Mouse (Mus musculus): ENCODE measurements around the gene Lepr. TPM values are rescaled to one million over a fixed set of nuclear protein-coding genes. Genes with fewer than 3 reads are reported as not detected.
A peak's percentile ranks its signal among the peaks of the same experiment; 100 is the strongest.
"Not testable (repeated sequence)": the region's sequence is repeated elsewhere in the genome, so short reads cannot be mapped to it uniquely, and the experiment has no call there.

The Lepr gene
- total and polyA plus RNA-seq, 2 experiments from 2014 or later = 3.8 to 6.9 TPM

GRCm38 (mm10) chr4:101760490-101760889 lies 43.3 kb downstream of the Lepr start:
- WGBS = 89% methylated on average over 5 of the region's 5 CpGs
- no peak for ATAC-seq
- no peak for DNase-seq
- H3K27ac ChIP-seq (ENCODE audit: low read depth, low read length) = no peak overlapping the region
- no peak overlapping the region for H3K9ac ChIP-seq
- no peak overlapping the region for H3K4me2 ChIP-seq (ENCODE audit: low read depth)
- no peaks in the 10 kb centered on the region for H3K36me3 ChIP-seq (ENCODE audit: insufficient read depth)
- H3K4me1 ChIP-seq (ENCODE audit: insufficient read depth) = no peaks in the 10 kb centered on the region
- H3K9me3 ChIP-seq (ENCODE audit: low read length) = no peaks in the 10 kb centered on the region
- no peaks in the 10 kb centered on the region for H3K27me3 ChIP-seq (ENCODE audit: insufficient read depth, low read length)
- H3K4me3 ChIP-seq (ENCODE audit: low read depth, low read length) = no peak overlapping the region
- TF ChIP-seq CTCF (IDR thresholded peaks at IDR 0.05; ENCODE audit: low read depth) = no peak

GRCm38 (mm10) chr4:101843923-101844322 lies 126.7 kb downstream of the Lepr start, which contains the start of gene B020004J07Rik:
Gene B020004J07Rik (minus strand): TSS chr4:101844023.
- H3K9ac ChIP-seq; H3K9me3 ChIP-seq (ENCODE audit: low read length); ATAC-seq; H3K4me1 ChIP-seq (ENCODE audit: insufficient read depth); H3K27ac ChIP-seq (ENCODE audit: low read depth, low read length); H3K4me3 ChIP-seq (ENCODE audit: low read depth, low read length); H3K4me2 ChIP-seq (ENCODE audit: low read depth); H3K27me3 ChIP-seq (ENCODE audit: insufficient read depth, low read length); DNase-seq; H3K36me3 ChIP-seq (ENCODE audit: insufficient read depth): not testable (repeated sequence)
- 94% methylated on average over 4 of the region's 4 CpGs for WGBS

- WGBS = 63% methylated on average over 2 of the region's 2 CpGs
- Histone ChIP-seq H3K36me3 (ENCODE audit: insufficient read depth) (no peaks in the 10 kb centered on the region), H3K4me1 (ENCODE audit: insufficient read depth) (no peaks in the 10 kb centered on the region), H3K9me3 (ENCODE audit: low read length) (no peaks in the 10 kb centered on the region), H3K9ac (no peak overlapping the region), H3K4me2 (ENCODE audit: low read depth) (no peak overlapping the region), H3K27me3 (ENCODE audit: insufficient read depth, low read length) (no peaks in the 10 kb centered on the region), H3K4me3 (ENCODE audit: low read depth, low read length) (no peak overlapping the region), H3K27ac (ENCODE audit: low read depth, low read length) (no peak overlapping the region)
- no peak for DNase-seq
- ATAC-seq = no peak
- TF ChIP-seq CTCF (IDR thresholded peaks at IDR 0.05; ENCODE audit: low read depth) = 0 out of 2 replicates have a peak, but pooled peaks have one; percentile 9
Measured at GRCm38 (mm10) chr4:101850908-101851307, 133.7 kb downstream of the Lepr start.

GRCm38 (mm10) chr4:101860873-101861272 lies 143.7 kb downstream of the Lepr start:
- no peaks in the 10 kb centered on the region for H3K9me3 ChIP-seq (ENCODE audit: low read length)
- H3K27me3 ChIP-seq (ENCODE audit: insufficient read depth, low read length) = no peaks in the 10 kb centered on the region
- no peak overlapping the region for H3K27ac ChIP-seq (ENCODE audit: low read depth, low read length)
- ATAC-seq (peak; percentile 78), DNase-seq (peak; percentile 42)
- no peaks in the 10 kb centered on the region for H3K36me3 ChIP-seq (ENCODE audit: insufficient read depth)
- no peak overlapping the region for H3K4me3 ChIP-seq (ENCODE audit: low read depth, low read length)
- peak; percentile 70 for TF ChIP-seq CTCF (IDR thresholded peaks at IDR 0.05; ENCODE audit: low read depth)
- H3K4me1 ChIP-seq (ENCODE audit: insufficient read depth) = no peaks in the 10 kb centered on the region
- no peak overlapping the region for H3K4me2 ChIP-seq (ENCODE audit: low read depth)
- H3K9ac ChIP-seq = no peak overlapping the region
- 48% methylated on average over 6 of the region's 6 CpGs for WGBS

GRCm38 (mm10) chr4:101862289-101862688 lies 145.1 kb downstream of the Lepr start:
- no peak for TF ChIP-seq CTCF (IDR thresholded peaks at IDR 0.05; ENCODE audit: low read depth)
- ATAC-seq = no peak
- Histone ChIP-seq H3K36me3 (ENCODE audit: insufficient read depth) (no peaks in the 10 kb centered on the region), H3K4me2 (ENCODE audit: low read depth) (no peak overlapping the region), H3K4me3 (ENCODE audit: low read depth, low read length) (no peak overlapping the region), H3K9me3 (ENCODE audit: low read length) (no peaks in the 10 kb centered on the region), H3K4me1 (ENCODE audit: insufficient read depth) (no peaks in the 10 kb centered on the region), H3K27me3 (ENCODE audit: insufficient read depth, low read length) (no peaks in the 10 kb centered on the region), H3K27ac (ENCODE audit: low read depth, low read length) (no peak overlapping the region), H3K9ac (no peak overlapping the region)
- 93% methylated on average over 6 of the region's 6 CpGs for WGBS
- no peak for DNase-seq

Other genes with a start within 250 kb of the Lepr start
- gene Dnajc6, start 220.8 kb upstream of the Lepr start, total RNA-seq (2014; rRNA removed) = 122 and 153 TPM in 2 replicates
- gene Dnajc6, start 220.8 kb upstream of the Lepr start, polyA plus RNA-seq (2015; fragmentation: Nextera tagmentation; extraction: Ambion mirVana) = 28.9 and 46.0 TPM in 2 replicates
- gene Leprot, start 69.7 kb upstream of the Lepr start, total RNA-seq (2014; rRNA removed) = 74.8 and 78.8 TPM in 2 replicates
- 89.0 and 98.3 TPM in 2 replicates for gene Leprot, start 69.7 kb upstream of the Lepr start, polyA plus RNA-seq (2015; fragmentation: Nextera tagmentation; extraction: Ambion mirVana)
- not detected in 2 replicates for gene B020004J07Rik, start 126.6 kb downstream of the Lepr start, total RNA-seq (2014; rRNA removed)
- not detected in 2 replicates for gene B020004J07Rik, start 126.6 kb downstream of the Lepr start, polyA plus RNA-seq (2015; fragmentation: Nextera tagmentation; extraction: Ambion mirVana)
- not detected in 2 replicates for gene C130073F10Rik, start 176.4 kb downstream of the Lepr start, total RNA-seq (2014; rRNA removed)
- gene C130073F10Rik, start 176.4 kb downstream of the Lepr start, polyA plus RNA-seq (2015; fragmentation: Nextera tagmentation; extraction: Ambion mirVana) = not detected in 2 replicates
- gene Gm12800, start 191.7 kb downstream of the Lepr start, total RNA-seq (2014; rRNA removed) = not detected in 2 replicates
- gene Gm12800, start 191.7 kb downstream of the Lepr start, polyA plus RNA-seq (2015; fragmentation: Nextera tagmentation; extraction: Ambion mirVana) = not detected in 2 replicates
- gene Gm12794, start 223.0 kb downstream of the Lepr start, total RNA-seq (2014; rRNA removed) = not detected in 2 replicates
- not detected in 2 replicates for gene Gm12794, start 223.0 kb downstream of the Lepr start, polyA plus RNA-seq (2015; fragmentation: Nextera tagmentation; extraction: Ambion mirVana)